Mouse (Mus musculus) liver, embryonic 11.5 days (tissue): ENCODE results near the gene Rad51b. TPM values are rescaled to one million over a fixed set of nuclear protein-coding genes. Genes with fewer than 3 reads are reported as not detected.

ENCODE experiments used
- ATAC-seq: fragments of 200-750 bp; cut with Nextera tagmentation; replicated peaks from 2 replicates; pipeline ENCODE4 v1.8.0; 2017; ENCODE audit warnings: moderate number of reproducible peaks, mild to moderate bottlenecking, moderate TSS enrichment, moderate library complexity; ENCODE audit not compliant: low FRiP score
- DNase-seq: peaks from one replicate; pipeline ENCODE4 v3.0.0-alpha.2; 2017; ENCODE audit warnings: low spot score
- H3K27ac ChIP-seq: fragments of 300-500 bp; sonication (generic); 2 replicates; pipeline ENCODE4 v1.5.1; 2014; ENCODE audit warnings: mild to moderate bottlenecking, low read depth, low read length, control low read depth
- H3K27me3 ChIP-seq: fragments of 300-500 bp; sonication (generic); replicated peaks from 2 replicates; pipeline ENCODE4 v1.6.1; 2014; ENCODE audit warnings: low read length, mixed read lengths; ENCODE audit not compliant: control insufficient read depth, insufficient read depth
- H3K36me3 ChIP-seq: fragments of 300-500 bp; sonication (generic); 2 replicates; pipeline ENCODE4 v1.6.1; 2014; ENCODE audit warnings: mild to moderate bottlenecking, low read length, moderate library complexity, mixed read lengths; ENCODE audit not compliant: control insufficient read depth, insufficient read depth
- H3K4me1 ChIP-seq: fragments of 300-500 bp; sonication (generic); replicated peaks from 2 replicates; pipeline ENCODE4 v1.6.1; 2014; ENCODE audit warnings: low read length, mixed read lengths; ENCODE audit not compliant: control insufficient read depth, insufficient read depth
- H3K4me2 ChIP-seq: fragments of 300-500 bp; sonication (generic); 2 replicates; pipeline ENCODE4 v1.6.1; 2014; ENCODE audit warnings: mild to moderate bottlenecking, control low read depth, moderate library complexity
- H3K4me3 ChIP-seq: fragments of 300-500 bp; sonication (generic); 2 replicates; pipeline ENCODE4 v1.5.1; 2014; ENCODE audit warnings: low read depth, low read length, control low read depth
- H3K9ac ChIP-seq: fragments of 300-500 bp; sonication (generic); 2 replicates; pipeline ENCODE4 v1.6.1; 2014; ENCODE audit warnings: low read depth, low read length, control low read depth
- H3K9me3 ChIP-seq: fragments of 300-500 bp; sonication (generic); 2 replicates; pipeline ENCODE4 v1.6.1; 2016; ENCODE audit warnings: low read length, inconsistent platforms, mixed read lengths; ENCODE audit not compliant: control insufficient read depth
- WGBS: fragments of 180-500 bp; shearing (Covaris S2); extraction: QIAGEN DNeasy Blood & Tissue Kit; methylation state at CpG from one replicate; pipeline ENCODE4 v1.1.7; 2014; 5-methylcytosine and 5-hydroxymethylcytosine counted together
- polyA plus RNA-seq: library from polyadenylated mRNA; unstranded; fragments of >200 nt; fragmentation: Nextera tagmentation; extraction: Ambion mirVana; gene quantifications from 2 replicates; pipeline ENCODE4 v1.2.1, GENCODE M21; 2014

The Rad51b gene
- polyA plus RNA-seq, 1 experiment from 2014 or later, result 8.3 TPM

DNA sequence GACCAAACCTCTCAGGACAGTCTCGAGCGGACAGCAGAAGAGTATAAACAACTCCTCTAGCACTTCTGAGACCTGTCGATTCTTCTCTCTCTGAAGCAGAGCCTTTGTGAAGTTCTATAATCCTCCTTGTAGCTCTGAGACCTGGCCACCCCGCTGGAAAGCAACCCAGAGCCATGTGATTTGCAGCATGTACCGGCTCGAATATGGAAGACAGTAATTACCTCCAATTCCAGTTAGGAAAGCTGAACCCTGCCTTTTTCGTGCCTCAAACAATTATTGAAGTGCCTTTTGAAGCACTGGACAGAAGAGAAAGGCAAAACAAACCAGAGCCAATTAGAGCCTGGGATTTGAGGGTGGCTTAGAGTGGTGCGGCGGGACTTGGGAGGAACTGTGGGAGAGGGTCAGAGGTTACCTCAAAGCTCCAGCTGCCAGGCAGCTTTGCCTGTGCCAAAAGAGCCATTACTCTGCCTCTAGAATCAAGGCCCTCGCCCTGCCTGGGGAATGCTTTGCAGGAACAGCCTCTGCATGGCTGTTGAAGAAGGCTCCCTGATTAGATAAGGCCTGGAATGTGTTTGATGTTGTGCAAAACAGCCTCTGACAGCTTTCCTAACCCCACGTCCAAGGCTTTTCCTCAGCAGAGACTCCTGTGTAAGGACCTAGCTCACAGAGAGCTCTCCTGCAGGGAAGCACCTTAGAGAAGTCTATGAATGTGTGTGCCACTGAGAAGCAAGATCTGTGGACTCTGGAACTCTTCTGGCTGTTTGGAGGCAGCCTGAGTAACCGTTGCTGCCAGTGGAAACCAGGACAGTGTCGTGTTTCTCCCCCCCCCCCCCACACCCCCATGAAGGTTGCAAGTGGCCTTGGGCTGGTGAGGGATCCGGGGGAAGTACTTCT is 562.5 kb downstream of the Rad51b start:
- WGBS, result 33% methylated on average over 14 of the region's 14 CpGs
- H3K27ac ChIP-seq, result peak overlapping the region; percentile 50
- 0 out of 2 replicates have a peak, but pooled peaks have one; percentile 39 for ATAC-seq

GRCm38 (mm10) chr12:79860248-79860555 is 563.1 kb downstream of the Rad51b start:
- H3K4me2 ChIP-seq, result no peak overlapping the region

More for the DNA sequence above, 562.5 kb downstream of the Rad51b start:
- Histone ChIP-seq H3K27me3 (no peaks in the 10 kb centered on the region), H3K4me2 (no peak overlapping the region), H3K4me3 (no peak overlapping the region), H3K9ac (0 out of 2 replicates have a peak overlapping the region, but pooled peaks have one; percentile 2), H3K36me3 (no peaks in the 10 kb centered on the region), H3K4me1 (peaks cover 38% of the 10 kb centered on the region), H3K9me3 (no peaks in the 10 kb centered on the region)
- no peak for DNase-seq

More at GRCm38 (mm10) chr12:79860248-79860555, 563.1 kb downstream of the Rad51b start:
- Histone ChIP-seq H3K4me1 (peaks cover 32% of the 10 kb centered on the region), H3K36me3 (no peaks in the 10 kb centered on the region), H3K9ac (no peak overlapping the region), H3K27me3 (no peaks in the 10 kb centered on the region), H3K9me3 (no peaks in the 10 kb centered on the region), H3K27ac (peak overlapping the region; percentile 50), H3K4me3 (no peak overlapping the region)
- ATAC-seq, result no peak
- DNase-seq, result no peak
- 37% methylated on average over 2 of the region's 2 CpGs for WGBS

Other genes starting within 250 kb of the Rad51b start
- gene Pigh, start 207.6 kb upstream of the Rad51b start, polyA plus RNA-seq, result 17.0 and 18.7 TPM in 2 replicates
- 0.45 TPM in 1 of 2 replicates, not detected in the other for gene Arg2, start 166.5 kb upstream of the Rad51b start, polyA plus RNA-seq
- gene Vti1b, start 124.6 kb upstream of the Rad51b start, polyA plus RNA-seq, result 82.9 and 83.2 TPM in 2 replicates
- gene Rdh11, start 105.0 kb upstream of the Rad51b start, polyA plus RNA-seq, result 28.6 and 32.8 TPM in 2 replicates
- gene Rdh12, start 88.4 kb upstream of the Rad51b start, polyA plus RNA-seq, result 0.58 and 0.62 TPM in 2 replicates
- 16.2 and 18.0 TPM in 2 replicates for gene Zfyve26, start 978 bp upstream of the Rad51b start, polyA plus RNA-seq